25 mouse cellular contexts compared by ENCODE assay signal in the genomic region with DNA sequence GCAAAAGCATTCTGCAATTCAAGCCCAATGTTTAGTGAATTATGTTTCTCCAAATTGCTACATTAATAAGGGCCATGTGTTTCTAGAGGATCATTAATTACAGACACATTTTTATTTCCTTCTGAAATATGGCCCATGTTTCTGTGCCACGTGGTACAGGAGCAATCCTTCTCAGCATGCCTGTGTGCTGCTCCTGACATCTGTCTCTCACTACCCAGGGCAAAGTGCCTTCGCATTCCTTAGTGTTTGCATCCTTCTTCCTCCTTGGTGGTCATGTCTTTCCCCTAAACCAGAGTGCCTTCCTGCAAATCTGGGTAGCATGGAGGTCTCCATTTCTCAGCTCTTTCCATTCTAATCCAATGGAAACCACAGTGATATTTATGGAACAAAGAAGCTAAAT.
"Had no signal": no experiment of that assay in that cellular context is flagged by ENCODE, and none has a peak within 500 bp of the region (broad histone marks: within the 10 kb centered on the region; RNA-seq: fewer than 3 reads in every experiment).

No protein-coding gene starts in this region.

- H3K27me3 ChIP-seq: heart, embryonic 13.5 days; heart, embryonic 15.5 days; hindbrain, embryonic 12.5 days; limb, embryonic 12.5 days; limb, embryonic 15.5 days; liver, embryonic 12.5 days had no signal

- H3K4me3 ChIP-seq: heart, adult 2 months; heart, embryonic 13.5 days; heart, embryonic 15.5 days; hindbrain, embryonic 10.5 days; hindbrain, embryonic 12.5 days; limb, embryonic 12.5 days; limb, embryonic 15.5 days; liver, embryonic 12.5 days had no signal

- H3K4me1 ChIP-seq: heart, embryonic 13.5 days; heart, embryonic 15.5 days; hindbrain, embryonic 10.5 days; hindbrain, embryonic 12.5 days; limb, embryonic 12.5 days; limb, embryonic 15.5 days; liver, embryonic 12.5 days had no signal

- H3K4me2 ChIP-seq: heart, embryonic 11.5 days; heart, embryonic 13.5 days; heart, embryonic 15.5 days; hindbrain, embryonic 12.5 days; hindbrain, embryonic 14.5 days; limb, embryonic 12.5 days; limb, embryonic 15.5 days; liver, embryonic 12.5 days had no signal

- H3K9ac ChIP-seq: heart, embryonic 13.5 days; heart, embryonic 15.5 days; hindbrain, embryonic 12.5 days; hindbrain, embryonic 14.5 days; limb, embryonic 12.5 days; limb, embryonic 15.5 days; liver, embryonic 12.5 days; liver, embryonic 14.5 days had no signal

- DNase-seq: gastrocnemius, postnatal 14 days; gastrocnemius, postnatal 36 days; heart, adult 11 months; heart, adult 2 months; heart, postnatal 14 days; heart, postnatal 36 days; kidney, adult 18-20 months; kidney, adult 8-10 months; kidney, postnatal 14 days; kidney, postnatal 36 days; layer of hippocampus, adult 9-11 months; layer of hippocampus, postnatal 36 days; left cerebral cortex, postnatal 4 days had no signal

- H3K9me3 ChIP-seq: heart, embryonic 13.5 days; heart, embryonic 15.5 days; hindbrain, embryonic 10.5 days; hindbrain, embryonic 12.5 days; limb, embryonic 12.5 days; limb, embryonic 15.5 days; liver, embryonic 12.5 days had no signal

- ATAC-seq: hindbrain, embryonic 16.5 days; intestine, embryonic 16.5 days; liver, embryonic 12.5 days had no signal

- H3K27ac ChIP-seq: heart, adult 2 months; heart, embryonic 13.5 days; heart, embryonic 15.5 days; hindbrain, embryonic 10.5 days; hindbrain, embryonic 12.5 days; hindbrain, embryonic 14.5 days; limb, embryonic 12.5 days; limb, embryonic 15.5 days; liver, embryonic 12.5 days; liver, embryonic 14.5 days had no signal

- H3K36me3 ChIP-seq: heart, embryonic 13.5 days; heart, embryonic 15.5 days; hindbrain, embryonic 10.5 days; hindbrain, embryonic 12.5 days; limb, embryonic 12.5 days; limb, embryonic 15.5 days; liver, embryonic 12.5 days had no signal
